Mouse (Mus musculus) cerebellum, adult 2 months (tissue): ENCODE data around the gene 2810408A11Rik. TPM values are rescaled to one million over a fixed set of nuclear protein-coding genes. Genes with fewer than 3 reads are reported as not detected.

ENCODE experiments used
- DNase-seq, 2 experiments: peaks; one replicate each; pipeline ENCODE4 v3.0.0; 2021
- H3K27ac ChIP-seq: fragments of 200-500 bp; 2 replicates; pipeline ENCODE4 v1.5.1; 2012; ENCODE audit warnings: low read length, control low read depth, inconsistent platforms; ENCODE audit not compliant: insufficient read depth
- H3K27me3 ChIP-seq: fragments of 200-500 bp; 2 replicates; pipeline ENCODE4 v1.6.1; 2012; ENCODE audit warnings: inconsistent platforms, mild to moderate bottlenecking, low read length, moderate library complexity; ENCODE audit not compliant: control insufficient read depth, insufficient read depth
- H3K4me1 ChIP-seq: fragments of 200-500 bp; 2 replicates; pipeline ENCODE4 v1.6.1; 2011; ENCODE audit warnings: low read length; ENCODE audit not compliant: control insufficient read depth, insufficient read depth
- H3K4me3 ChIP-seq: fragments of 200-500 bp; replicated peaks from 2 replicates; pipeline ENCODE3; 2011; ENCODE audit warnings: mild to moderate bottlenecking, low read depth, low read length, control low read depth; ENCODE audit not compliant: insufficient read depth
- CTCF ChIP-seq: fragments of 200-500 bp; IDR thresholded peaks from 2 replicates; pipeline ENCODE4 v1.5.1; 2011; ENCODE audit warnings: low read depth, mild to moderate bottlenecking, control low read depth, low read length, moderate library complexity, borderline replicate concordance; ENCODE audit not compliant: insufficient read depth
- POLR2A ChIP-seq: fragments of 200-500 bp; IDR thresholded peaks from 2 replicates; pipeline ENCODE4 v1.6.1; 2011; ENCODE audit warnings: low read length, control low read depth, borderline replicate concordance; ENCODE audit not compliant: insufficient read depth
- WGBS: fragments of 180-500 bp; shearing (Covaris S2); methylation state at CpG from one replicate; pipeline ENCODE4 v1.1.7; 2018; 5-methylcytosine and 5-hydroxymethylcytosine counted together
- polyA plus RNA-seq: library from polyadenylated mRNA; depleted of rRNA; stranded (reverse); fragments of >200 nt; gene quantifications from 2 replicates; pipeline ENCODE4 v1.2.3, GENCODE M21; 2012; rRNA removed

Gene 2810408A11Rik
- 0.36 and 0.43 TPM in 2 replicates for polyA plus RNA-seq

- Histone ChIP-seq H3K27ac (peak within 1 kb of the TSS; percentile 65), H3K27me3 (no peaks in the 10 kb centered on the region), H3K4me3 (peak within 1 kb of the TSS; percentile 72), H3K4me1 (0 out of 2 replicates have a peak, but pooled peaks cover 6% of the 10 kb centered on the region)
- under 1% methylated on average over 38 of the region's 38 CpGs for WGBS
- TF ChIP-seq POLR2A (peak; percentile 75; the same call in 1 of the 2 replicates), CTCF (no peak)
- DNase-seq, result peak; percentile 90 to 95
These were observed at the start of gene 2810408A11Rik, which contains the start of gene Neurl4 for GRCm38 (mm10) chr11:69900471-69901405. 2810408A11Rik (minus strand) TSS chr11:69900987. Neurl4 (plus strand) TSS chr11:69901072.

GRCm38 (mm10) chr11:69948763-69949150, 48.0 kb upstream of the 2810408A11Rik start:
- peak; percentile 73 to 82 for DNase-seq
- peak overlapping the region; percentile 8 for H3K4me3 ChIP-seq
- WGBS, result under 1% methylated on average over 14 of the region's 14 CpGs
- H3K27me3 ChIP-seq, result peaks cover 2% of the 10 kb centered on the region; the same call in 1 of the 2 replicates
- H3K4me1 ChIP-seq, result no peaks in the 10 kb centered on the region
- H3K27ac ChIP-seq, result no peak overlapping the region
- TF ChIP-seq POLR2A (no peak), CTCF (peak; percentile 93)

GRCm38 (mm10) chr11:69948066-69948762, 47.4 kb upstream of the 2810408A11Rik start, which contains the start of gene Slc2a4:
Slc2a4 (minus strand) TSS chr11:69948188.
- peak; percentile 54 to 57 for DNase-seq
- Histone ChIP-seq H3K4me1 (no peaks in the 10 kb centered on the region), H3K4me3 (peak within 1 kb of the TSS; percentile 27), H3K27me3 (peaks cover 2% of the 10 kb centered on the region; the same call in 1 of the 2 replicates), H3K27ac (no peak within 1 kb of the TSS)
- TF ChIP-seq CTCF (no peak), POLR2A (no peak)
- WGBS, result under 1% methylated on average over 34 of the region's 34 CpGs

- no peak for DNase-seq
- H3K4me3 ChIP-seq, result peak overlapping the region; percentile 25
- no peaks in the 10 kb centered on the region for H3K4me1 ChIP-seq
- H3K27me3 ChIP-seq, result peaks cover 2% of the 10 kb centered on the region; the same call in 1 of the 2 replicates
- H3K27ac ChIP-seq, result no peak overlapping the region
- TF ChIP-seq CTCF (no peak), POLR2A (no peak)
- whole genome bisulfite sequencing, result 12% methylated on average over 29 of the region's 29 CpGs
These were observed 46.7 kb upstream of the 2810408A11Rik start for GRCm38 (mm10) chr11:69947337-69948065.

- no peak overlapping the region for H3K4me3 ChIP-seq
- TF ChIP-seq POLR2A, result no peak
- TF ChIP-seq CTCF, result no peak
- no peaks in the 10 kb centered on the region for H3K4me1 ChIP-seq
- H3K27ac ChIP-seq, result no peak overlapping the region
- peaks cover 2% of the 10 kb centered on the region; the same call in 1 of the 2 replicates for H3K27me3 ChIP-seq
- 70% methylated on average over 18 of the region's 18 CpGs for WGBS
- no peak for DNase-seq
These were observed 45.5 kb upstream of the 2810408A11Rik start for GRCm38 (mm10) chr11:69945997-69946891.

GRCm38 (mm10) chr11:69945216-69945615, 44.4 kb upstream of the 2810408A11Rik start:
- peaks cover 2% of the 10 kb centered on the region; the same call in 1 of the 2 replicates for H3K27me3 ChIP-seq
- no peak overlapping the region for H3K27ac ChIP-seq
- no peak for DNase-seq
- 83% methylated on average over 13 of the region's 13 CpGs for WGBS
- H3K4me3 ChIP-seq, result no peak overlapping the region
- TF ChIP-seq CTCF (no peak), POLR2A (no peak)
- peaks cover 4% of the 10 kb centered on the region; the same call in 1 of the 2 replicates for H3K4me1 ChIP-seq
